Mouse (Mus musculus) neural tube, embryonic 13.5 days (tissue): Measurements from ENCODE around the gene Abcg1. TPM values are rescaled to one million over a fixed set of nuclear protein-coding genes. Genes with fewer than 3 reads are reported as not detected.

ENCODE experiments used
- ATAC-seq: fragments of 200-750 bp; cut with Nextera tagmentation; 2 replicates; pipeline ENCODE4 v1.8.0; 2017; ENCODE audit warnings: low read depth, mild to moderate bottlenecking, moderate TSS enrichment, moderate library complexity
- H3K27ac ChIP-seq: fragments of 300-500 bp; sonication (generic); replicated peaks from 2 replicates; pipeline ENCODE4 v1.5.1; 2015; ENCODE audit warnings: moderate library complexity, mild to moderate bottlenecking, inconsistent platforms
- H3K27me3 ChIP-seq: fragments of 300-500 bp; sonication (generic); 2 replicates; pipeline ENCODE4 v1.6.1; 2015; ENCODE audit warnings: mild to moderate bottlenecking, inconsistent platforms
- H3K36me3 ChIP-seq: fragments of 300-500 bp; sonication (generic); 2 replicates; pipeline ENCODE4 v1.6.1; 2015; ENCODE audit warnings: mild to moderate bottlenecking, inconsistent platforms
- H3K4me1 ChIP-seq: fragments of 300-500 bp; sonication (generic); replicated peaks from 2 replicates; pipeline ENCODE4 v1.6.1; 2015; ENCODE audit warnings: inconsistent platforms
- H3K4me2 ChIP-seq: fragments of 300-500 bp; sonication (generic); 2 replicates; pipeline ENCODE4 v1.6.1; 2015; ENCODE audit warnings: inconsistent platforms, mild to moderate bottlenecking, moderate library complexity
- H3K4me3 ChIP-seq: fragments of 300-500 bp; sonication (generic); 2 replicates; pipeline ENCODE4 v1.5.1; 2015; ENCODE audit warnings: mild to moderate bottlenecking, inconsistent platforms
- H3K9ac ChIP-seq: fragments of 300-500 bp; sonication (generic); 2 replicates; pipeline ENCODE4 v1.6.1; 2015; ENCODE audit warnings: moderate library complexity, mild to moderate bottlenecking, inconsistent platforms
- H3K9me3 ChIP-seq: fragments of 300-500 bp; sonication (generic); 2 replicates; pipeline ENCODE4 v1.6.1; 2016; ENCODE audit warnings: inconsistent platforms
- WGBS: fragments of 180-500 bp; shearing (Covaris S2); methylation state at CpG from one replicate; pipeline ENCODE4 v1.1.7; 2015; 5-methylcytosine and 5-hydroxymethylcytosine counted together
- polyA plus RNA-seq: library from polyadenylated mRNA; unstranded; fragments of >200 nt; fragmentation: Nextera tagmentation; extraction: Ambion mirVana; gene quantifications from 2 replicates; pipeline ENCODE4 v1.2.1, GENCODE M21; 2015

Abcg1 gene
- polyA plus RNA-seq, 1 experiment from 2014 or later: 16.7 TPM

- Histone ChIP-seq H3K27ac (no peak overlapping the region), H3K9ac (no peak overlapping the region), H3K27me3 (no peaks in the 10 kb centered on the region), H3K36me3 (no peaks in the 10 kb centered on the region), H3K4me2 (no peak overlapping the region), H3K9me3 (no peaks in the 10 kb centered on the region), H3K4me1 (peaks cover 41% of the 10 kb centered on the region), H3K4me3 (no peak overlapping the region)
- 91% methylated on average over 7 of the region's 7 CpGs for WGBS
- no peak for ATAC-seq
Measured at GRCm38 (mm10) chr17:31086196-31086595, 28.7 kb downstream of the Abcg1 start.

- H3K4me2 ChIP-seq: no peak overlapping the region
- H3K9ac ChIP-seq: no peak overlapping the region
- WGBS: 58% methylated on average over 5 of the region's 5 CpGs
- H3K36me3 ChIP-seq: peaks cover 9% of the 10 kb centered on the region
- H3K27me3 ChIP-seq: no peaks in the 10 kb centered on the region
- H3K27ac ChIP-seq: no peak overlapping the region
- peaks cover 44% of the 10 kb centered on the region for H3K4me1 ChIP-seq
- H3K4me3 ChIP-seq: no peak overlapping the region
- H3K9me3 ChIP-seq: no peaks in the 10 kb centered on the region
- no peak for ATAC-seq
Measured at GRCm38 (mm10) chr17:31088711-31089110, 31.2 kb downstream of the Abcg1 start.

GRCm38 (mm10) chr17:31089848-31090247, 32.4 kb downstream of the Abcg1 start:
- Histone ChIP-seq H3K27ac (0 out of 2 replicates have a peak overlapping the region, but pooled peaks have one; percentile 38), H3K9me3 (no peaks in the 10 kb centered on the region), H3K4me3 (no peak overlapping the region), H3K36me3 (peaks cover 9% of the 10 kb centered on the region), H3K27me3 (no peaks in the 10 kb centered on the region), H3K9ac (no peak overlapping the region), H3K4me1 (peaks cover 44% of the 10 kb centered on the region), H3K4me2 (no peak overlapping the region)
- no peak for ATAC-seq
- 80% methylated on average over 8 of the region's 8 CpGs for WGBS

- Histone ChIP-seq H3K4me3 (no peak overlapping the region), H3K4me1 (peaks cover 44% of the 10 kb centered on the region), H3K9me3 (no peaks in the 10 kb centered on the region), H3K27ac (peak overlapping the region; percentile 52), H3K9ac (no peak overlapping the region), H3K27me3 (no peaks in the 10 kb centered on the region), H3K36me3 (peaks cover 18% of the 10 kb centered on the region), H3K4me2 (no peak overlapping the region)
- 45% methylated on average over 13 of the region's 13 CpGs for WGBS
- ATAC-seq: no peak
Measured at GRCm38 (mm10) chr17:31091023-31091735, 33.7 kb downstream of the Abcg1 start.

GRCm38 (mm10) chr17:31094781-31095180, 37.3 kb downstream of the Abcg1 start:
- Histone ChIP-seq H3K36me3 (peaks cover 41% of the 10 kb centered on the region), H3K9ac (no peak overlapping the region), H3K27ac (no peak overlapping the region), H3K9me3 (no peaks in the 10 kb centered on the region), H3K4me2 (no peak overlapping the region), H3K4me1 (peaks cover 24% of the 10 kb centered on the region), H3K4me3 (no peak overlapping the region), H3K27me3 (no peaks in the 10 kb centered on the region)
- WGBS: 52% methylated on average over 5 of the region's 5 CpGs
- ATAC-seq: no peak

GRCm38 (mm10) chr17:31095570-31095969, 38.1 kb downstream of the Abcg1 start:
- Histone ChIP-seq H3K9me3 (no peaks in the 10 kb centered on the region), H3K36me3 (peaks cover 41% of the 10 kb centered on the region), H3K4me2 (no peak overlapping the region), H3K27ac (no peak overlapping the region), H3K4me3 (no peak overlapping the region), H3K9ac (no peak overlapping the region), H3K4me1 (peaks cover 16% of the 10 kb centered on the region), H3K27me3 (no peaks in the 10 kb centered on the region)
- ATAC-seq: no peak
- 81% methylated on average over 7 of the region's 7 CpGs for WGBS

- no peak overlapping the region for H3K27ac ChIP-seq
- H3K4me3 ChIP-seq: no peak overlapping the region
- no peaks in the 10 kb centered on the region for H3K27me3 ChIP-seq
- 95% methylated on average over 2 of the region's 2 CpGs for WGBS
- H3K4me1 ChIP-seq: peaks cover 4% of the 10 kb centered on the region; the same call in 1 of the 2 replicates
- ATAC-seq: no peak
- no peak overlapping the region for H3K9ac ChIP-seq
- peaks cover 41% of the 10 kb centered on the region for H3K36me3 ChIP-seq
- H3K4me2 ChIP-seq: no peak overlapping the region
- no peaks in the 10 kb centered on the region for H3K9me3 ChIP-seq
Measured at GRCm38 (mm10) chr17:31096893-31097292, 39.4 kb downstream of the Abcg1 start.

GRCm38 (mm10) chr17:31098788-31099187, 41.3 kb downstream of the Abcg1 start:
- WGBS: 88% methylated on average over 5 of the region's 5 CpGs
- H3K9me3 ChIP-seq: no peaks in the 10 kb centered on the region
- no peak for ATAC-seq
- peaks cover 32% of the 10 kb centered on the region for H3K36me3 ChIP-seq
- no peak overlapping the region for H3K9ac ChIP-seq
- no peak overlapping the region for H3K27ac ChIP-seq
- H3K4me3 ChIP-seq: no peak overlapping the region
- no peak overlapping the region for H3K4me2 ChIP-seq
- H3K27me3 ChIP-seq: no peaks in the 10 kb centered on the region
- no peaks in the 10 kb centered on the region for H3K4me1 ChIP-seq

GRCm38 (mm10) chr17:31103007-31103570, 45.6 kb downstream of the Abcg1 start:
- no peak for ATAC-seq
- Histone ChIP-seq H3K4me3 (no peak overlapping the region), H3K27ac (no peak overlapping the region), H3K9me3 (no peaks in the 10 kb centered on the region), H3K9ac (no peak overlapping the region), H3K4me1 (no peaks in the 10 kb centered on the region), H3K27me3 (no peaks in the 10 kb centered on the region), H3K4me2 (no peak overlapping the region), H3K36me3 (peaks cover 13% of the 10 kb centered on the region; the same call in 1 of the 2 replicates)
- WGBS: 91% methylated on average over 8 of the region's 8 CpGs

GRCm38 (mm10) chr17:31103823-31104222, 46.3 kb downstream of the Abcg1 start:
- 79% methylated on average over 8 of the region's 8 CpGs for WGBS
- no peak overlapping the region for H3K27ac ChIP-seq
- ATAC-seq: no peak
- no peaks in the 10 kb centered on the region for H3K4me1 ChIP-seq
- H3K9me3 ChIP-seq: no peaks in the 10 kb centered on the region
- no peak overlapping the region for H3K9ac ChIP-seq
- peaks cover 17% of the 10 kb centered on the region for H3K36me3 ChIP-seq
- H3K4me2 ChIP-seq: no peak overlapping the region
- no peaks in the 10 kb centered on the region for H3K27me3 ChIP-seq
- H3K4me3 ChIP-seq: no peak overlapping the region

GRCm38 (mm10) chr17:31108388-31108787, 50.9 kb downstream of the Abcg1 start:
- Histone ChIP-seq H3K9me3 (no peaks in the 10 kb centered on the region), H3K4me1 (peaks cover 7% of the 10 kb centered on the region), H3K27me3 (no peaks in the 10 kb centered on the region), H3K36me3 (peaks cover 57% of the 10 kb centered on the region), H3K4me3 (no peak overlapping the region), H3K4me2 (no peak overlapping the region), H3K27ac (no peak overlapping the region), H3K9ac (no peak overlapping the region)
- ATAC-seq: no peak
- WGBS: 92% methylated on average over 15 of the region's 15 CpGs

- no peak overlapping the region for H3K9ac ChIP-seq
- no peak overlapping the region for H3K4me2 ChIP-seq
- H3K4me3 ChIP-seq: no peak overlapping the region
- no peak for ATAC-seq
- peaks cover 8% of the 10 kb centered on the region for H3K4me1 ChIP-seq
- no peaks in the 10 kb centered on the region for H3K27me3 ChIP-seq
- 33% methylated on average over 9 of the region's 9 CpGs for WGBS
- H3K36me3 ChIP-seq: peaks cover 64% of the 10 kb centered on the region
- H3K27ac ChIP-seq: no peak overlapping the region; the same call in 1 of the 2 replicates
- no peaks in the 10 kb centered on the region for H3K9me3 ChIP-seq
Measured at GRCm38 (mm10) chr17:31113191-31113856, 55.8 kb downstream of the Abcg1 start.
